Mouse (Mus musculus) Muller cell, postnatal 12 days (primary cell): Measurements from ENCODE around the gene Tstd1.

Source experiments
- DNase-seq: peaks from one replicate; pipeline ENCODE4 v3.0.0-alpha.2; 2015; ENCODE audit errors: inconsistent ontology term

Gene Tstd1

GRCm38 (mm10) chr1:171418660-171419059 lies at the start of gene Tstd1:
Tstd1 (plus strand) TSS chr1:171418872.
- DNase-seq = no peak

- DNase-seq = no peak
These were observed 48.7 kb upstream of the Tstd1 start, which contains the start of gene Nectin4 for GRCm38 (mm10) chr1:171369845-171370556. Nectin4 (plus strand) TSS chr1:171370099.

- no peak for DNase-seq
These were observed 45.8 kb upstream of the Tstd1 start for GRCm38 (mm10) chr1:171372880-171373279.

DNA sequence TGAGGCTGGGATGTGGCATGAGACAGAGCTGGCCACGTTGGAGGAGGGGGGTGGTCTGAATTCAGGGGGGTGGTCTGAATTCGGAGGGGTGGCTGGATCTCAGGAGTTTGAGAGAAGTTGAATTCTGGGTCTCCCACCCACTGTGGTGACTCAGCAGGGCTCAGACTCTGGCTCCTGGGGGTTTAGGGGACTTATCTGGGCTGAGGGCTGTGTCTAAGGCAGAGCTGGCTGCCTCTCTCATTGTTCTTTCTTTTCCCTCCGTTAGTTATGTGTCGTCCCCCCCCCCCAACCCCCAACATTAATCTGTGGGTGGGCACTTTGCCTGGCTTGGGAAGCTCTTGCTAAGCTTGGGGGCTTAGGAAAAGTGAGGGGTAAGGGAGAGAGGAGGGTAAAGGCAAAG lies 44.7 kb upstream of the Tstd1 start:
- no peak for DNase-seq

GRCm38 (mm10) chr1:171375646-171376097 lies 43.0 kb upstream of the Tstd1 start:
- DNase-seq = no peak

- DNase-seq = no peak
These were observed 40.4 kb upstream of the Tstd1 start for GRCm38 (mm10) chr1:171378298-171378697.

DNA sequence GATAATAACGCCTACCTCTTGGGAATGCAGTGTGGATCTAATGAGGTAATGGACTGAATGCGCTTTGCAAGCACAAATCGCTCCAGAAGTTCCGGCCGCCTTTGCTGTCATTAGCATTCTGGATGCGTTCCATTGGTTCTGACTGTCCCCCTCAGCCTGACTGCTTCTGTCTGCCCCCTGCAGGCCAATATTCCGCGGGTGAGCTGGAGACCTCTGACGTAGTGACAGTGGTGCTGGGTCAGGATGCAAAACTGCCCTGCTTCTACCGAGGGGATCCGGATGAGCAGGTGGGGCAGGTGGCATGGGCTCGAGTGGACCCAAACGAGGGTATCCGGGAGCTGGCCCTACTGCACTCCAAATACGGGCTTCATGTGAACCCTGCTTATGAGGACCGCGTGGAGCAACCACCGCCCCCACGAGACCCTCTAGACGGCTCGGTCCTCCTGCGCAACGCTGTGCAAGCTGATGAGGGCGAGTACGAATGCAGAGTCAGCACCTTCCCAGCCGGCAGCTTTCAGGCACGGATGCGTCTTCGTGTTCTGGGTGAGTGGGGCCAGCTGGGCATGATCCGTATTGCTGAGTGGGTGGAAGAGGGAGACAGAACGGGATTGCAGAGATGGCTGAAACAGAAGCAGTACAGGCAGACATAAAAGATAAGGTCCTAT lies 38.6 kb upstream of the Tstd1 start:
- DNase-seq = peak; percentile 86

DNA sequence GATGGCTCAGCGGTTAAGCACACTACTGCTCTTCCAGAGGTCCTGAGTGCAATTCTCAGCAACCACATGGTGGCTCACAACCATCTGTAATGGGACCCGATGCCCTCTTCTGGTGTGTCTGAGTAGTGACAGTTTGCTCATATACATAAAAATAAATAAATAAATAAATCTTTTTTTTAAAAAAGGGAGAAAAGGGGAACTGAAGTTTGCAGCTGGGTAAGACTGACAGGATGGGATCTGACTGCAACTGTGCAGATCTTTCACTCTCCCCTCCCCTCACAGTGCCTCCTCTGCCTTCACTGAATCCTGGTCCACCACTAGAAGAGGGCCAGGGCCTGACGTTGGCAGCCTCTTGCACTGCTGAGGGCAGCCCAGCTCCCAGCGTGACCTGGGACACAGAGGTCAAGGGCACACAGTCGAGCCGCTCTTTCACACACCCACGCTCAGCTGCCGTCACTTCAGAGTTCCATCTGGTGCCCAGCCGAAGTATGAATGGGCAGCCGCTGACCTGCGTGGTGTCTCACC lies 36.5 kb upstream of the Tstd1 start:
- no peak for DNase-seq

DNA sequence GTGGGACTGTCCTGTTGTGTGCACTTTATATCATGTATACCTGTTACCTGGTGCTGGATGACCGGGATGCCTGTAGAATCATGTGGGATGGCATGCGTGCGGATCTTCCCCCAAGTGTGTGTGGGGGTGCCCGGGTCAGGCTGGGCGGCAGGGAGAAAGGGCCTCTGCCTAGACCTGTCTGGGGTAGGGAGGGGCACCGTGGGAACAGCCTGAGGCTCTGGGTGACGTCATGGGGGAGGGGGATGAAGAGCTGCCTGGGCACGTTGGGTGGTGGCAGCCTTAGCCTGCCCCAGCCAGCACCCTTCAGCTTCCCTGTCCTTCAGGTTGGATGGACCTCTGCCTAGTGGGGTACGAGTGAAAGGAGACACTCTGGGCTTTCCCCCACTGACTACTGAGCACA lies 34.3 kb upstream of the Tstd1 start:
- no peak for DNase-seq

DNA sequence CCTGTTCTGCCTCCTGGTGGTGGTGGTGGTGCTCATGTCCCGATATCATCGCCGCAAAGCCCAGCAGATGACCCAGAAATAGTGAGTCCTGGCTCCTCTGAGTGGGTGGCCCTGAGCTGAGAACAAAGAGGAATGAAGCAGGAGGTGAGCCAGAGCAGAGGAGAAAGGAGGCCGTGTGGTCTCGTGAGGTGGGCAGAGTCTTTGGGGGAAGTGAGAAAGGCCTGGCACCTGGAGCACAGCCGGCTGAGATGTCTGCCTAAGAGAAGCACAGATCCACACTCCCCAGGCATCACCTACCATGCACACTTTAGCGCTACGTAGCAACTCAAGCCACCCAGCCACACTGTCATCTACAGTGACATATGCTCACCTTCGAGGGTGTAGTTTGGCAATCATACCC lies 33.5 kb upstream of the Tstd1 start:
- DNase-seq = no peak

- no peak for DNase-seq
These were observed 31.6 kb upstream of the Tstd1 start for GRCm38 (mm10) chr1:171387099-171387498.

DNA sequence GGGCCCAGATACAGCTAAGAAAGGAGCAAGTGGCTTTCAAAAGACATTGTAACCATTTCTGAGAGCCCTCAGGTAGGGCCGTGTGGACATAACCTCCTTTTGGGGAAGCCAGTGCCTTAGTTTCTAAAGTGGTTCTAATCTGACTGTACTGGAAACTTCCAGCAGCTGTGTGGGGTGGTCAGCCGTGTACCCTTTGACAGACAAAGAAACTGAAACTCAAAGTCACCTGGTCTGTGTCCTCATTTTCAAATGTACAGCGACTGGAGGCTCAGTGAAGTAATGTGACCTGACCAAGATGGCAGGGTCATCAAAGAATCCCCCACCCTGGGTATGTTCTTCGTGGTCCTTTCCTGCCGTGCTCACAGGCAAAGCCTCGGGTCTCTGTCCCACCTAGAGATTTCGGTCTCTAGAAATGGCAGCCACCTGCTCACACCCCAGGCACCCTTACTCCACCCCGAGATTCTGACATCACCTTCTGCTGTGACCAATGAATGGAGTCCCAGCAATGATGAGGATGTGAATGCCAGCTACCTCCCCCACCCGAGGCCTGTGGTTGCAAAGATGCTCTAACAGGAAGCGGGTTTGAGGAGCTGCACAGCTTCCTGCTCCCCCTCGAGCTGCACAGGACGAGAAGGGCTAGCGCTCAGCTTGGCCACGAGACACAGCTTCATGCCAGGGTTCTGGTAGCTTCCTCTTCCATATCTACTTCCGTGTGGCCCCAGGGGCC lies 30.1 kb upstream of the Tstd1 start, which contains the start of gene Arhgap30:
Arhgap30 (plus strand) TSS at position 579 of the 727 bp plus-strand sequence.
- DNase-seq = no peak

DNA sequence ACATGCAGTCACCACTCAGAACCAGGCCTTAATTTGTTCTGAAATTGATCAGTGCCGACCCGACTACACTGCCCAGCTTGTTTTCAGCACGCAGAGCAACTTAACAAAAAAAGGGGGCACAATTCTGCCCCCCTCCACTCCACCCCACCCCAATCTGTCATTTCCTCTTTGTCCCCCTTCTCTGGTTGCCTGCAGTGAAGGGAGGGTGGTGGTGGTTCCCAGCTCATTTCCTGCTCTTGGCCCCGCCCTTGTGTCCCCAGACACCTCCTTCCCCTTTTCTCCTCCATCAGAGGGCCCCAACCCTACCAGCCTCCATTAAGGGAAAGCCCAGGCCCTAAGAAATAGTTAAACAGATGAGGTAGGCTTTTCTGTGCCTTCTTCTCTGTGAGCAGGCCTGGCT lies 28.6 kb upstream of the Tstd1 start:
- DNase-seq = no peak

DNA sequence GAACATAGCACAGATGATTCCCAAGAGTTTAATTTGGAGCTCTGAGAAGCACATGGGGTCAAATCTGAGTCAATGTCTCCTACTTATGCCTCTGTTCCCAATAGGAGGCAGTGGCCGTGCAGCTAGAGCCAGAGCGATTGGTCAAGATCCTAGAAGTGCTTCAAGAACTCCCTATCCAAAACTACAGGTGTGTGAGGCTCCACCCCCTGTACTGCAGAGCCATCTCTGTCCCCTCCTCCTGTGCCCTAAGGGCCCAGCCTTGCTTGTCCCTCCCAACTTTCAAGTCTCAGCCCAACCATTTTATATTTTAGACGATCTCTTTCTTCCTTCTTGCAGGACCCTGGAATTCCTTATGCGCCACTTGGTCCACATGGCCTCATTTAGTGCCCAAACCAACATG lies 16.9 kb upstream of the Tstd1 start:
- no peak for DNase-seq

GRCm38 (mm10) chr1:171402991-171403390 lies 15.7 kb upstream of the Tstd1 start:
- DNase-seq = no peak

DNA sequence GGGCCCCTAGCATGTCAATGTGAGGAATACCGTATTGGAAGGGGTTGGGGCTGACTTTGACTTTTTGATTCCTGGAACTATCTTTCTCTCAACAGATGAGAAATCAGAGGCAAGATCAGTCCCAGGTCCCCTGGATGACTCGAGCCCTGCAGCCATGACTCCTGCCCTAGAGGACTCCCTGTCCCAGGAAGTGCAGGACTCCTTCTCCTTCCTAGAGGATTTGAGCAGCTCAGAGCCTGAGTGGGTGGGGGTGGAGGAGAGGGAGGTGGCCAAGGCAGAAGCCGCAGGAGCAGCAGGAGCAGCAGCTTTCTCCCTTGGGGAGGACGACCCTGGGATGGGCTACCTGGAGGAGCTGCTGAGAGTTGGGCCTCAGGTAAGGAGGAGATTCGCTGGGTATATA lies 11.4 kb upstream of the Tstd1 start:
- no peak for DNase-seq

DNA sequence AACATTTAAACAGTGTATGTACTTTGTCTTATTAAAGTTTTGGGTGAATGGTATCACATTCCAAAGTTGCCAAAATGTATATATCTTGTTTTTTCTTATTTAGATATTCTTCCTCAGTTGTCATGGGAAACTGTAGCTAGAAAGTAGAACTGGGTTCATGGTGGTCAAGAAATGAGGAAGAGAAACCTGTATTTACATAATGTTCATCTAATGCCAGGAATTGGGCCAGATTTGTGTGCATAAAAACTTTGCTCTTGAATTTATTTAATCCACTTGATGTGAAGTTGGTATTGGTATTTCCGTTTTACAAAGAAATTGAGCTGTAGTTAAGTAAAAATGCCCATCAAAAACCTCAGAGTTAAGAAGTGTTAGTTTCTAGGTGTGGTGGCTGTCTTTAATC lies 8.4 kb upstream of the Tstd1 start:
- no peak for DNase-seq

- peak; percentile 97 for DNase-seq
These were observed 7.7 kb upstream of the Tstd1 start, which contains the start of gene Usf1 for GRCm38 (mm10) chr1:171410947-171411484. Usf1 (plus strand) TSS chr1:171411313.

DNA sequence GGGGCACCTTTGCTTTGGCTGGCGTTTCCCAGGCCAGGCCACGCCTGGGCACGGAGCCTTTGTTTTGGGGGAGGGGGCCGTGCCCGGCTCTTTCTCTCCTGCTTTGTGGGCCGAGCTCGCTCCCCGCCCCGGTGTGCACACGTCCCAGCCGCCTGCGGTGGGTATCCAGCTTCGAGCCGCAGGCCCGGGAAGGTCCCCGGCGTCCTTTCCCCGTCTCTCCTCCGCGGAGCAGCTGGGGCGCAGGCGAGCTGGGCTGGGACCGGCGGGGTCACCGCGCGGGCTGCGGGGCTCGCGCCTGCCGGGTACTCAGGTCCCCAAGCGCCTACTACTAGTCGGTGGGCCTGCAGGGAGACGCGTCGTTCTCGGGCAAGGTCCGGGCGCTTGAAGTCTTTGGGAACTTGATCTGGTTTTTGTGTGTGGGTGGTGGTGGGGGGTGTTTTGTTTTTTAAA lies 7.2 kb upstream of the Tstd1 start:
- no peak for DNase-seq

DNA sequence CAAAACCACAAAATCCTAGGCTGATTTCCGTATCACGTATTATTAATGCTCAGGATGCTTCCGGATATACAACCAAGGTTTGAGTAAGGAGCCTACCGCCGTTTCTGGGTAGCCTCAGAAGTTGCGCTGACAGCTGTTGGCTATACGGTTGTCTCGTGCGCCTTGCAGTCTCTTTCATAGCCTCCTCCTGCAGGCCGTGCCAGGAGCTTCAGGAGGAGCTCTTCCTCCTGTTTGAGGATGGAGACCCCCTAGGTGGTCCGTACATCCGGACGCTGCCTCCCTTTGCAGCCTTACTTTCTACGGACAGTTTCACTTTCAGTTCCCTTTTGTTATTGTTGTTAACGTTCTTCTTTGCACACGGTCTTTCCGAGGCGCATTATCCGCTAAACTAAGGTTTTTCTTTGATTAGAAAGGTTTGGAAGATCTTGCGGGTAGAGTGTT lies 6.7 kb upstream of the Tstd1 start:
- DNase-seq = peak; percentile 34

GRCm38 (mm10) chr1:171412446-171412845 lies 6.2 kb upstream of the Tstd1 start:
- peak; percentile 52 for DNase-seq

DNA sequence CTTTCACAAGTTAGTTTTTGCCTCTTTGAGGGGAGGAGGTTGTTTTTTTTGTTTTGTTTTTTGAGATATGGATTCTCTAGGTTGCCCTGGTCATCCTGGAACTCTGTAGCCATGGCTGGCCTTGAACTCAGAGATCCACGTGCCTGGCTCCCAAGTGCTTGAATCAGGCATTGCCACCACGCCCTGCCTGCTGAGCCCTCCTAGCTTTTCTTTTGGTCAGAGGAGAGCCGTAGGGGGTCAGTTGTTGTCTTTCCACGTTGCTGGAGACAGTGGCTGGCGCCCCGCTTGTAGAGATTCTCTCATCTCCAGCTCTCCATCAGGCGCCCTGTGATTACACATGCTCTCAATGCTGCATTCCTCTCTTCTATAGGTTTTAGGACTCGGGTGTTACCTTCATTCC lies 5.1 kb upstream of the Tstd1 start:
- DNase-seq = no peak
